Mouse (Mus musculus) embryonic stem cell, embryonic (primary cell): ENCODE data around the gene Cmip.

ENCODE experiments used
- CTCF ChIA-PET, 4 experiments: fragments of 300-600 bp in 2 of 4; fragments of 350-600 bp in 2 of 4; sonication (Branson Sonifier 250); formaldehyde crosslinking; loops; one replicate each; lab custom pipeline; 2022; ENCODE audit warnings: inconsistent platforms in 2 of 4; lab: Charles Lee
- POLR2A ChIA-PET, 4 experiments: fragments of 300-600 bp in 2 of 4; fragments of 350-600 bp in 2 of 4; sonication (Branson Sonifier 250); formaldehyde crosslinking; loops; one replicate each; lab custom pipeline; 2022; ENCODE audit warnings: antibody characterized with exemption in 4 of 4, inconsistent platforms in 1 of 4; lab: Charles Lee

The Cmip gene

GRCm38 (mm10) chr8:117257029-117257820 lies at the start of gene Cmip:
Gene Cmip, plus strand, starts transcription at chr8:117257064.
- ChIA-PET CTCF (interaction anchor here in 3 of 4 experiments (0.6 to 1.9 kb wide), 4 partner anchors 12 to 1428 kb away, joined by 3 to 6 read pairs (median 4); no protein-coding TSS in a partner anchor), POLR2A (interaction anchor here in 3 of 4 experiments (0.6 to 2.8 kb wide), 17 partner anchors 8 to 211 kb away, joined by 3 to 13 read pairs (median 4); no protein-coding TSS in a partner anchor)

- ChIA-PET POLR2A (interaction anchor here in 1 of 4 experiments (1.2 kb wide), 1 partner anchor 15 kb away, joined by 6 read pairs; no protein-coding TSS in a partner anchor), CTCF (interaction anchor here in 1 of 4 experiments (1.8 kb wide), 1 partner anchor 15 kb away, joined by 5 read pairs; no protein-coding TSS in a partner anchor)
Measured at GRCm38 (mm10) chr8:117209150-117209549, 47.7 kb upstream of the Cmip start.

- ChIA-PET POLR2A (interaction anchor here in 1 of 4 experiments (1.0 kb wide), 1 partner anchor 53 kb away, joined by 3 read pairs; no protein-coding TSS in a partner anchor), CTCF (interaction anchor here in 1 of 4 experiments (1.6 kb wide), 1 partner anchor 13 kb away, joined by 3 read pairs; no protein-coding TSS in a partner anchor)
Measured at GRCm38 (mm10) chr8:117212100-117212499, 44.8 kb upstream of the Cmip start.

GRCm38 (mm10) chr8:117217724-117218123 lies 39.1 kb upstream of the Cmip start:
- CTCF ChIA-PET: interaction anchor here in 2 of 4 experiments (0.6 to 1.8 kb wide), 3 partner anchors 36 to 253 kb away, joined by 3 to 8 read pairs (median 3); no protein-coding TSS in a partner anchor
- POLR2A ChIA-PET: interaction anchor here in 2 of 4 experiments (0.8 to 1.5 kb wide), 3 partner anchors 9 to 253 kb away, joined by 3 to 5 read pairs (median 3); no protein-coding TSS in a partner anchor

GRCm38 (mm10) chr8:117222396-117222795 lies 34.5 kb upstream of the Cmip start:
- CTCF ChIA-PET: no interaction called here

GRCm38 (mm10) chr8:117224630-117225029 lies 32.2 kb upstream of the Cmip start:
- POLR2A ChIA-PET: interaction anchor here in 3 of 4 experiments (0.6 to 2.2 kb wide), 11 partner anchors 11 to 244 kb away, joined by 3 to 7 read pairs (median 3); partner anchors contain the start of gene Gan (in 1 of the 3)
- CTCF ChIA-PET: interaction anchor here (0.5 to 2.8 kb wide), 59 partner anchors 8 to 622 kb away, joined by 3 to 27 read pairs (median 4); partner anchors contain the start of gene Cmip (in 1 of the 4)

More at GRCm38 (mm10) chr8:117222396-117222795, 34.5 kb upstream of the Cmip start:
- POLR2A ChIA-PET: no interaction called here

- CTCF ChIA-PET: interaction anchor here in 2 of 4 experiments (0.6 to 2.8 kb wide), 2 partner anchors 118 to 245 kb away, joined by 7 to 27 read pairs; no protein-coding TSS in a partner anchor
- POLR2A ChIA-PET: interaction anchor here in 1 of 4 experiments (1.0 kb wide), 1 partner anchor 19 kb away, joined by 4 read pairs; no protein-coding TSS in a partner anchor
Measured at GRCm38 (mm10) chr8:117226306-117226705, 30.6 kb upstream of the Cmip start.

GRCm38 (mm10) chr8:117227339-117227738 lies 29.5 kb upstream of the Cmip start:
- POLR2A ChIA-PET: no interaction called here
- CTCF ChIA-PET: interaction anchor here in 1 of 4 experiments (0.5 kb wide), 1 partner anchor 102 kb away, joined by 5 read pairs; no protein-coding TSS in a partner anchor

GRCm38 (mm10) chr8:117233199-117233598 lies 23.7 kb upstream of the Cmip start:
- ChIA-PET CTCF (interaction anchor here in 2 of 4 experiments (1.0 to 1.1 kb wide), 2 partner anchors 9 to 60 kb away, joined by 3 read pairs; no protein-coding TSS in a partner anchor), POLR2A (interaction anchor here in 1 of 4 experiments (0.7 kb wide), 1 partner anchor 230 kb away, joined by 3 read pairs; no protein-coding TSS in a partner anchor)

- CTCF ChIA-PET: interaction anchor here (0.8 to 2.1 kb wide), 5 partner anchors 12 to 234 kb away, joined by 4 to 8 read pairs (median 5); no protein-coding TSS in a partner anchor
- POLR2A ChIA-PET: interaction anchor here in 2 of 4 experiments (0.6 to 0.7 kb wide), 2 partner anchors 19 to 43 kb away, joined by 3 read pairs; no protein-coding TSS in a partner anchor
Measured at GRCm38 (mm10) chr8:117236531-117236930, 20.3 kb upstream of the Cmip start.

GRCm38 (mm10) chr8:117240326-117240725 lies 16.5 kb upstream of the Cmip start:
- CTCF ChIA-PET: interaction anchor here in 1 of 4 experiments (1.2 kb wide), 1 partner anchor 16 kb away, joined by 3 read pairs; no protein-coding TSS in a partner anchor
- POLR2A ChIA-PET: interaction anchor here in 1 of 4 experiments (1.3 to 1.7 kb wide), 3 partner anchors 16 to 21 kb away, joined by 3 to 7 read pairs (median 5); partner anchors contain the start of gene Cmip

GRCm38 (mm10) chr8:117240841-117241494 lies 15.9 kb upstream of the Cmip start:
- POLR2A ChIA-PET: interaction anchor here (0.6 to 2.1 kb wide), 13 partner anchors 10 to 508 kb away, joined by 3 to 8 read pairs (median 3); partner anchors contain the start of gene Cmip (in 1 of the 4)
- CTCF ChIA-PET: interaction anchor here in 2 of 4 experiments (0.6 to 1.2 kb wide), 3 partner anchors 16 to 74 kb away, joined by 3 read pairs; no protein-coding TSS in a partner anchor

GRCm38 (mm10) chr8:117241848-117242247 lies 15.0 kb upstream of the Cmip start:
- CTCF ChIA-PET: no interaction called here
- POLR2A ChIA-PET: interaction anchor here (0.6 to 2.1 kb wide), 13 partner anchors 9 to 225 kb away, joined by 3 to 9 read pairs (median 3); partner anchors contain the start of gene Cmip (in 1 of the 4)

GRCm38 (mm10) chr8:117242286-117242685 lies 14.6 kb upstream of the Cmip start:
- ChIA-PET CTCF (no interaction called here), POLR2A (interaction anchor here in 3 of 4 experiments (0.6 to 2.1 kb wide), 8 partner anchors 9 to 225 kb away, joined by 3 to 9 read pairs (median 3); partner anchors contain the start of gene Cmip (in 1 of the 3))

- POLR2A ChIA-PET: interaction anchor here (0.5 to 1.6 kb wide), 20 partner anchors 11 to 361 kb away, joined by 3 to 13 read pairs (median 4); partner anchors contain the start of gene Cmip (in 2 of the 4)
Measured at GRCm38 (mm10) chr8:117244601-117245000, 12.3 kb upstream of the Cmip start.

GRCm38 (mm10) chr8:117248341-117248740 lies 8.5 kb upstream of the Cmip start:
- POLR2A ChIA-PET: no interaction called here
- CTCF ChIA-PET: no interaction called here

More at GRCm38 (mm10) chr8:117244601-117245000, 12.3 kb upstream of the Cmip start:
- CTCF ChIA-PET: interaction anchor here (0.5 to 1.7 kb wide), 13 partner anchors 11 to 760 kb away, joined by 3 to 9 read pairs (median 3); partner anchors contain the start of gene Cmip (in 1 of the 4)
